ENCODE assay signal across 8 mouse cellular contexts in the genomic region with DNA sequence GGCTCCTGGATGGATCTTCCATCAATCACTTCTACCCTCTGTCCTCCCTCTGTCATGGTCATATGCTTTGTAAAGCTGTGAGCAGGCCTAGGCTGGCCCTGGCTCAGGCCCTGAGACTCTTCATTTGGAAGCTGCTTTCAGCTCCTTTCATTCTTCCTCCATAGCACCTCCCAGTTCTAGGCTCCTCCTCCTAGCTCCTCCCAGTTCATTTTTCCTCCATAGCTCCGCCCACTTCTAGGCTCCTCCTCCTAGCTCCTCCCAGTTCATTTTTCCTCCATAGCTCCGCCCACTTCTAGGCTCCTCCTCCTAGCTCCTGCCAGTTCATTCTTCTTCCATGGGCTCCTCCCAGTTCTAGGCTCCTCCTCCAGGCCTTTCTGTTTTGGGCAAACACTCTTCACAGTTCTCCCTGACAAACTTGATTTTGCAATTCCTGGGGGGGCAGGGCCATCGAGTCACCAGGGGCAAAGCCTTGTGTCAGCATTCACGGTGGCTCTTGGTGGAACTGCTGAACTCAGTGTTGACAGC.
DNase-seq lines count a peak whose midpoint lies in the region; ATAC-seq lines count a peak whose summit lies in the region.

No protein-coding gene starts in this region.

- no peaks in the 10 kb centered on the region; the same call in 1 of the 2 replicates for H3K4me1 ChIP-seq in stomach, embryonic 14.5 days (ENCODE audit: control insufficient read depth, insufficient read depth, low read length)

- ATAC-seq in stomach, embryonic 14.5 days (ENCODE audit: insufficient number of reproducible peaks, insufficient read depth, low FRiP score, low read depth), result peak; percentile 56; the same call in 1 of the 2 replicates

- H3K36me3 ChIP-seq in stomach, embryonic 14.5 days (ENCODE audit: control insufficient read depth, insufficient read depth, low read length), result peaks cover 28% of the 10 kb centered on the region; the same call in 1 of the 2 replicates

- no peak overlapping the region; the same call in 1 of the 2 replicates for H3K27ac ChIP-seq in stomach, embryonic 14.5 days (ENCODE audit: low read length)

- no peak overlapping the region for H3K4me3 ChIP-seq in stomach, embryonic 14.5 days (ENCODE audit: low read depth, low read length)

- H3K9ac ChIP-seq in stomach, embryonic 14.5 days (replicated peaks; ENCODE audit: low read depth, low read length), result no peak overlapping the region

- no peak overlapping the region for H3K4me2 ChIP-seq in stomach, embryonic 14.5 days (replicated peaks; ENCODE audit: low read depth, low read length)

- no peaks in the 10 kb centered on the region for H3K9me3 ChIP-seq in stomach, embryonic 14.5 days (ENCODE audit: control insufficient read depth, low read depth, low read length)

- H3K27me3 ChIP-seq in stomach, embryonic 14.5 days (ENCODE audit: control insufficient read depth, insufficient read depth, low read length), result no peaks in the 10 kb centered on the region

- peak; percentile 5 for DNase-seq in embryo, embryonic 10.5 days (ENCODE audit: low spot score)
- DNase-seq in embryo, embryonic 9.5 days (ENCODE audit: extremely low spot score), result no peak
- peak; percentile 16 for DNase-seq in thymus, postnatal 4 days
- DNase-seq in thymus, postnatal 10 days (ENCODE audit: low spot score in 2 of 2), result no peak
- DNase-seq in liver, result peak; percentile 56
- DNase-seq in left cerebral cortex, postnatal 25 days (ENCODE audit: low spot score in 2 of 2), result no peak
- DNase-seq in cerebellum, postnatal 14 days, result no peak

- intact Hi-C loops in left cerebral cortex, postnatal 25 days (cut with DNase I), result no loop called here

- WGBS in stomach, embryonic 14.5 days, result 46% methylated on average over 4 of the region's 4 CpGs

Comparison
In these comparisons a context has a peak if more than half of its experiments do, and no peak if none do; other contexts are left out.
1. DNase-seq: peak in embryo, embryonic 10.5 days (single experiment), thymus, postnatal 4 days (single experiment) and liver (single experiment); none in embryo, embryonic 9.5 days (single experiment), thymus, postnatal 10 days (0 of 2), left cerebral cortex, postnatal 25 days (0 of 2) and cerebellum, postnatal 14 days (0 of 2).